Mouse (Mus musculus): ENCODE results near the gene Zfp281. TPM values are rescaled to one million over a fixed set of nuclear protein-coding genes. Genes with fewer than 3 reads are reported as not detected.

Zfp281 gene
- polyA plus RNA-seq, 1 experiment from 2014 or later, result 19.0 TPM

GRCm38 (mm10) chr1:136625019-136625895 lies 556 bp downstream of the Zfp281 start:
- Histone ChIP-seq H3K4me1 (replicated peaks; ENCODE audit: insufficient read depth, low read length) (peaks cover 23% of the 10 kb centered on the region), H3K4me3 (replicated peaks; ENCODE audit: low read depth, low read length) (peak overlapping the region; percentile 94), H3K9me3 (replicated peaks; ENCODE audit: low read length) (no peaks in the 10 kb centered on the region), H3K27me3 (ENCODE audit: insufficient read depth, low read length) (no peaks in the 10 kb centered on the region), H3K27ac (peak overlapping the region; percentile 95), H3K36me3 (ENCODE audit: insufficient read depth, low read length) (peaks cover 10% of the 10 kb centered on the region; the same call in 1 of the 2 replicates), H3K9ac (ENCODE audit: low read depth, low read length) (peak overlapping the region; percentile 90), H3K4me2 (ENCODE audit: low read length) (peak overlapping the region; percentile 80)
- ATAC-seq (replicated peaks; ENCODE audit: low FRiP score, low read depth), result peak; percentile 64
- WGBS, result 2% methylated on average over 66 of the region's 92 CpGs
- peak; percentile 38; the same call in 1 of the 2 replicates for TF ChIP-seq CTCF (IDR thresholded peaks at IDR 0.05; ENCODE audit: low read depth)
- DNase-seq (ENCODE audit: low spot score), result peak; percentile 51

- H3K4me1 ChIP-seq (replicated peaks; ENCODE audit: insufficient read depth, low read length), result peaks cover 23% of the 10 kb centered on the region
- H3K27me3 ChIP-seq (ENCODE audit: insufficient read depth, low read length), result no peaks in the 10 kb centered on the region
- H3K4me2 ChIP-seq (ENCODE audit: low read length), result peak overlapping the region; percentile 80
- peak overlapping the region; percentile 94 for H3K4me3 ChIP-seq (replicated peaks; ENCODE audit: low read depth, low read length)
- no peaks in the 10 kb centered on the region for H3K9me3 ChIP-seq (replicated peaks; ENCODE audit: low read length)
- TF ChIP-seq CTCF (IDR thresholded peaks at IDR 0.05; ENCODE audit: low read depth), result no peak
- H3K9ac ChIP-seq (ENCODE audit: low read depth, low read length), result peak overlapping the region; percentile 90; the same call in 1 of the 2 replicates
- ATAC-seq (replicated peaks; ENCODE audit: low FRiP score, low read depth), result no peak
- H3K36me3 ChIP-seq (ENCODE audit: insufficient read depth, low read length), result peaks cover 10% of the 10 kb centered on the region; the same call in 1 of the 2 replicates
- 67% methylated on average over 7 of the region's 7 CpGs for WGBS
- no peak for DNase-seq (ENCODE audit: low spot score)
- no peak overlapping the region for H3K27ac ChIP-seq
These were observed 1.4 kb downstream of the Zfp281 start for GRCm38 (mm10) chr1:136626141-136626540.

- WGBS, result 94% methylated on average over 5 of the region's 5 CpGs
- Histone ChIP-seq H3K4me3 (replicated peaks; ENCODE audit: low read depth, low read length) (no peak overlapping the region), H3K9me3 (replicated peaks; ENCODE audit: low read length) (no peaks in the 10 kb centered on the region), H3K4me2 (ENCODE audit: low read length) (no peak overlapping the region), H3K9ac (ENCODE audit: low read depth, low read length) (no peak overlapping the region), H3K27ac (no peak overlapping the region), H3K4me1 (replicated peaks; ENCODE audit: insufficient read depth, low read length) (peaks cover 23% of the 10 kb centered on the region), H3K36me3 (ENCODE audit: insufficient read depth, low read length) (peaks cover 10% of the 10 kb centered on the region; the same call in 1 of the 2 replicates), H3K27me3 (ENCODE audit: insufficient read depth, low read length) (no peaks in the 10 kb centered on the region)
- DNase-seq (ENCODE audit: low spot score) (no peak), ATAC-seq (replicated peaks; ENCODE audit: low FRiP score, low read depth) (no peak)
- no peak for TF ChIP-seq CTCF (IDR thresholded peaks at IDR 0.05; ENCODE audit: low read depth)
These were observed 2.1 kb downstream of the Zfp281 start for GRCm38 (mm10) chr1:136626756-136627155.

GRCm38 (mm10) chr1:136627591-136627990 lies 2.9 kb downstream of the Zfp281 start:
- Histone ChIP-seq H3K27ac (no peak overlapping the region), H3K4me1 (replicated peaks; ENCODE audit: insufficient read depth, low read length) (peaks cover 23% of the 10 kb centered on the region), H3K4me2 (ENCODE audit: low read length) (0 out of 2 replicates have a peak overlapping the region, but pooled peaks have one; percentile 19), H3K4me3 (replicated peaks; ENCODE audit: low read depth, low read length) (no peak overlapping the region), H3K9ac (ENCODE audit: low read depth, low read length) (no peak overlapping the region), H3K27me3 (ENCODE audit: insufficient read depth, low read length) (no peaks in the 10 kb centered on the region), H3K9me3 (replicated peaks; ENCODE audit: low read length) (no peaks in the 10 kb centered on the region), H3K36me3 (ENCODE audit: insufficient read depth, low read length) (peaks cover 10% of the 10 kb centered on the region; the same call in 1 of the 2 replicates)
- ATAC-seq (replicated peaks; ENCODE audit: low FRiP score, low read depth), result no peak
- WGBS, result 76% methylated on average over 5 of the region's 5 CpGs
- no peak for TF ChIP-seq CTCF (IDR thresholded peaks at IDR 0.05; ENCODE audit: low read depth)
- no peak for DNase-seq (ENCODE audit: low spot score)

- Histone ChIP-seq H3K9ac (ENCODE audit: low read depth, low read length) (no peak overlapping the region), H3K36me3 (ENCODE audit: insufficient read depth, low read length) (peaks cover 3% of the 10 kb centered on the region; the same call in 1 of the 2 replicates), H3K4me3 (replicated peaks; ENCODE audit: low read depth, low read length) (no peak overlapping the region), H3K9me3 (replicated peaks; ENCODE audit: low read length) (no peaks in the 10 kb centered on the region), H3K4me2 (ENCODE audit: low read length) (no peak overlapping the region), H3K4me1 (replicated peaks; ENCODE audit: insufficient read depth, low read length) (no peaks in the 10 kb centered on the region), H3K27me3 (ENCODE audit: insufficient read depth, low read length) (no peaks in the 10 kb centered on the region), H3K27ac (no peak overlapping the region)
- WGBS, result 54% methylated on average over 3 of the region's 3 CpGs
- ATAC-seq (replicated peaks; ENCODE audit: low FRiP score, low read depth), result no peak
- DNase-seq (ENCODE audit: low spot score), result no peak
- no peak for TF ChIP-seq CTCF (IDR thresholded peaks at IDR 0.05; ENCODE audit: low read depth)
These were observed 8.2 kb downstream of the Zfp281 start for GRCm38 (mm10) chr1:136632891-136633290.

- no peak for DNase-seq (ENCODE audit: low spot score)
- H3K4me3 ChIP-seq (replicated peaks; ENCODE audit: low read depth, low read length), result no peak overlapping the region
- H3K9ac ChIP-seq (ENCODE audit: low read depth, low read length), result no peak overlapping the region
- no peak for ATAC-seq (replicated peaks; ENCODE audit: low FRiP score, low read depth)
- H3K27ac ChIP-seq, result no peak overlapping the region
- no peaks in the 10 kb centered on the region for H3K27me3 ChIP-seq (ENCODE audit: insufficient read depth, low read length)
- no peaks in the 10 kb centered on the region for H3K36me3 ChIP-seq (ENCODE audit: insufficient read depth, low read length)
- 85% methylated on average over 6 of the region's 6 CpGs for WGBS
- H3K4me1 ChIP-seq (replicated peaks; ENCODE audit: insufficient read depth, low read length), result no peaks in the 10 kb centered on the region
- no peak for TF ChIP-seq CTCF (IDR thresholded peaks at IDR 0.05; ENCODE audit: low read depth)
- H3K9me3 ChIP-seq (replicated peaks; ENCODE audit: low read length), result no peaks in the 10 kb centered on the region
- H3K4me2 ChIP-seq (ENCODE audit: low read length), result no peak overlapping the region
These were observed 10.9 kb downstream of the Zfp281 start for GRCm38 (mm10) chr1:136635644-136636043.

All from kidney, postnatal 0 days (tissue).